Mouse (Mus musculus) limb, embryonic 12.5 days (tissue): Measurements from ENCODE around the gene Brat1. TPM values are rescaled to one million over a fixed set of nuclear protein-coding genes. Genes with fewer than 3 reads are reported as not detected.

ENCODE experiments used
- ATAC-seq: fragments of 200-750 bp; cut with Nextera tagmentation; 2 replicates; pipeline ENCODE4 v1.8.0; 2017; ENCODE audit warnings: low read depth, moderate TSS enrichment; ENCODE audit not compliant: insufficient number of reproducible peaks, insufficient read depth, low FRiP score, low TSS enrichment
- H3K27ac ChIP-seq: fragments of 300-500 bp; sonication (generic); 2 replicates; pipeline ENCODE4 v1.5.1; 2016; ENCODE audit warnings: mild to moderate bottlenecking, moderate library complexity
- H3K27me3 ChIP-seq: fragments of 300-500 bp; sonication (generic); 2 replicates; pipeline ENCODE4 v1.6.1; 2016; ENCODE audit warnings: mild to moderate bottlenecking, moderate library complexity
- H3K36me3 ChIP-seq: fragments of 300-500 bp; sonication (generic); 2 replicates; pipeline ENCODE4 v1.6.1; 2016; ENCODE audit warnings: mild to moderate bottlenecking, moderate library complexity
- H3K4me1 ChIP-seq: fragments of 300-500 bp; sonication (generic); replicated peaks from 2 replicates; pipeline ENCODE4 v1.6.1; 2016
- H3K4me2 ChIP-seq: fragments of 300-500 bp; sonication (generic); 2 replicates; pipeline ENCODE4 v1.6.1; 2016; ENCODE audit warnings: mild to moderate bottlenecking, moderate library complexity
- H3K4me3 ChIP-seq: fragments of 300-500 bp; sonication (generic); replicated peaks from 2 replicates; pipeline ENCODE4 v1.5.1; 2016; ENCODE audit warnings: mild to moderate bottlenecking
- H3K9ac ChIP-seq: fragments of 300-500 bp; sonication (generic); replicated peaks from 2 replicates; pipeline ENCODE4 v1.6.1; 2016; ENCODE audit warnings: mild to moderate bottlenecking, moderate library complexity
- H3K9me3 ChIP-seq: fragments of 300-500 bp; sonication (generic); 2 replicates; pipeline ENCODE4 v1.6.1; 2016; ENCODE audit warnings: mild to moderate bottlenecking, moderate library complexity
- WGBS: fragments of 180-500 bp; shearing (Covaris S2); methylation state at CpG from one replicate; pipeline ENCODE4 v1.1.7; 2016; 5-methylcytosine and 5-hydroxymethylcytosine counted together
- polyA plus RNA-seq: library from polyadenylated mRNA; unstranded; fragments of >200 nt; fragmentation: Nextera tagmentation; extraction: Ambion mirVana; gene quantifications from 2 replicates; pipeline ENCODE4 v1.2.1, GENCODE M21; 2016

The Brat1 gene
- polyA plus RNA-seq, 1 experiment from 2014 or later = 22.4 TPM

DNA sequence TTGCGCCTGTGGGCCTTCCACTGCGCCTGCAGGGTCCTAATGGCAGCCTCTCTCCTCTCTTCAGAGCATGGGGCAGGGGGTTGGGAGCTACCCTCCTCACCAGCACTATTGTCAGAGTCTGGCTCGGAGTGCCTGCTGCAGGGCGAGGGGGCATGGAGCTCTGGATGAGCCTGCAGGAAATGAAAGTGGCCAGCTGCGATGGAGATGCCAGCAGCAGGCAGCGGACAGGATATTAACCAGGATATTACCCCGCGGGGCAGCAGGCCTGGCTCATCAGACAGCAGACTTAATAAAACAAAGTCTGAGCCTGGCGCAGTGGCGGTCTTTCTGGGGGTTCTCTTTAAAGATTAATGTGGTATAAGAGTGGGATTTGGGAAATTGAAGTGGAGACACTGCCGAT lies 29.7 kb upstream of the Brat1 start:
- H3K4me1 ChIP-seq = 0 out of 2 replicates have a peak, but pooled peaks cover 5% of the 10 kb centered on the region
- H3K36me3 ChIP-seq = peaks cover 80% of the 10 kb centered on the region
- no peak; the same call in 1 of the 2 replicates for ATAC-seq
- no peak overlapping the region for H3K9ac ChIP-seq
- H3K9me3 ChIP-seq = no peaks in the 10 kb centered on the region
- 63% methylated on average over 11 of the region's 11 CpGs for WGBS
- H3K27me3 ChIP-seq = no peaks in the 10 kb centered on the region
- no peak overlapping the region for H3K4me3 ChIP-seq
- peak overlapping the region; percentile 59; the same call in 1 of the 2 replicates for H3K27ac ChIP-seq
- H3K4me2 ChIP-seq = no peak overlapping the region

GRCm38 (mm10) chr5:140675640-140676039 lies 29.2 kb upstream of the Brat1 start:
- peaks cover 75% of the 10 kb centered on the region for H3K36me3 ChIP-seq

DNA sequence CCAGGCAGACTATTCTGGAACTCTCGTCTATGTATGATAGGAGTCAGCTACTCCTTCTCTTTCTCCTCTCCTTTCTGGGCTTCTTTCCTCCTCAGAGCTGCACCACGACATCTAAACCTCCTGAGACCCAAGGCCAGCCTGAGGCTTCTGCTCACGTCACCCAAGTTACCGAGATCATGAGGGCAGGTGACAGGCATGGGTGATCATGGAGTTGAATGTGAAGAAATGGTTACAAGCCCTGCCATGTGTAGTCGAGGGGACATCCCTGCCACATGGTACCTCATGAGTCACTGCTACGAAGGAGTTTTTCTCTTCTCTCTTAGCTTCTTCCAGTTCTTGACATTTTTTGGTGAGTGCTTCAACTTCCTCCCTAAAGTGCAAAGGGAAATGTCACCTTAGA lies 27.7 kb upstream of the Brat1 start:
- Histone ChIP-seq H3K9ac (no peak overlapping the region), H3K4me1 (0 out of 2 replicates have a peak, but pooled peaks cover 5% of the 10 kb centered on the region), H3K36me3 (peaks cover 68% of the 10 kb centered on the region), H3K4me3 (no peak overlapping the region), H3K9me3 (no peaks in the 10 kb centered on the region), H3K27me3 (no peaks in the 10 kb centered on the region), H3K27ac (no peak overlapping the region), H3K4me2 (no peak overlapping the region)
- 92% methylated on average over 6 of the region's 6 CpGs for WGBS
- ATAC-seq = no peak

More at GRCm38 (mm10) chr5:140675640-140676039, 29.2 kb upstream of the Brat1 start:
- no peak overlapping the region for H3K4me2 ChIP-seq
- no peak overlapping the region for H3K9ac ChIP-seq
- ATAC-seq = no peak
- H3K27me3 ChIP-seq = no peaks in the 10 kb centered on the region
- H3K9me3 ChIP-seq = no peaks in the 10 kb centered on the region
- H3K4me1 ChIP-seq = 0 out of 2 replicates have a peak, but pooled peaks cover 5% of the 10 kb centered on the region
- H3K4me3 ChIP-seq = no peak overlapping the region
- 76% methylated on average over 11 of the region's 11 CpGs for WGBS
- peak overlapping the region; percentile 59 for H3K27ac ChIP-seq

- Histone ChIP-seq H3K4me2 (no peak overlapping the region), H3K4me1 (0 out of 2 replicates have a peak, but pooled peaks cover 1% of the 10 kb centered on the region), H3K9ac (no peak overlapping the region), H3K27me3 (no peaks in the 10 kb centered on the region), H3K36me3 (peaks cover 60% of the 10 kb centered on the region), H3K4me3 (no peak overlapping the region), H3K27ac (no peak overlapping the region), H3K9me3 (no peaks in the 10 kb centered on the region)
- WGBS = 84% methylated on average over 6 of the region's 6 CpGs
- ATAC-seq = no peak
Measured at GRCm38 (mm10) chr5:140680051-140680450, 24.8 kb upstream of the Brat1 start.

DNA sequence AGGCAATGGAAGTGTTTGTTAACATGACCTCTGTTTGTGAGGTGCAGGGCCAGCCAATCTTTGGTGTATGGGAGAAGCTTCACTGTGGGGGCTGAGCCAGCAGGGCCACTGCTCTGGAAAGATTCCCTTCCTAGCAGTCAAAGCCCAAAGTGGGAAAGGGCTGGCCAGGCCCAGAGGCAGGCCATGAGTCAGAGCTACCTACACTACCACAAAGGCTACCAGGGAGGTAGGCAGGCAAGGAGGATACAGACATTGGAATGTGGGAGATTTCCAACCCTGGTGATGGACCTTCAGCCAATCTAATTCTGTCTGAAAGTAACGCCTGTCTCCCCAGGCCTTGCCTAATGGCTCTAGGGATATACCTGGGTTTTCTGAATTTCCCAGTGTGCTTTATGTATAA lies 23.9 kb upstream of the Brat1 start:
- Histone ChIP-seq H3K4me3 (no peak overlapping the region), H3K9ac (no peak overlapping the region), H3K36me3 (peaks cover 60% of the 10 kb centered on the region), H3K27me3 (no peaks in the 10 kb centered on the region), H3K4me2 (no peak overlapping the region), H3K9me3 (no peaks in the 10 kb centered on the region), H3K4me1 (no peaks in the 10 kb centered on the region), H3K27ac (no peak overlapping the region)
- no peak for ATAC-seq
- 88% methylated on average over 1 of the region's 1 CpGs for WGBS

DNA sequence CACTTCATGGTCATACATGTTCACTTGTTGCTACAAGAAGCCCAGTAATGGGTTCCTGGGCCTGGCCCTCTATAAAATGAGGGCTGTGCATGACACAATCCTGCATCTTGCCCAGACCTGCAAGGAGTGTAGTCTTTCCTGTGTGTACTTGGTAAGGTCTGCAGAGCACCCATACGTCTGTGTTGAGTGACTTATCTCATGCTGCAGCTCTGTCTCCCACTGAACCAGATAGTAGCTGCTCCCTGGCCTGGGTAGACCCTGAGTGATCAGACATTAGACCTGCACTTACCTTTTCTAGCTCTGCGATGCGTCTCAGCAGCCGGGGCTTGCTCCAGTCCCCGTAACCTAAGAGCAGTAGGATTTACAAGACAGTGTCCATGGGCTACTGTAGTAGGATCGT lies 22.7 kb upstream of the Brat1 start:
- Histone ChIP-seq H3K27ac (no peak overlapping the region), H3K4me2 (no peak overlapping the region), H3K9me3 (no peaks in the 10 kb centered on the region), H3K4me3 (no peak overlapping the region), H3K36me3 (peaks cover 60% of the 10 kb centered on the region), H3K27me3 (no peaks in the 10 kb centered on the region), H3K9ac (no peak overlapping the region), H3K4me1 (no peaks in the 10 kb centered on the region)
- 93% methylated on average over 6 of the region's 6 CpGs for WGBS
- no peak for ATAC-seq

GRCm38 (mm10) chr5:140684343-140685148 lies 20.3 kb upstream of the Brat1 start:
- peaks cover 64% of the 10 kb centered on the region for H3K36me3 ChIP-seq
- no peak for ATAC-seq
- WGBS = 69% methylated on average over 16 of the region's 16 CpGs

GRCm38 (mm10) chr5:140688434-140688833 lies 16.4 kb upstream of the Brat1 start:
- H3K9me3 ChIP-seq = no peaks in the 10 kb centered on the region
- ATAC-seq = no peak
- H3K36me3 ChIP-seq = peaks cover 82% of the 10 kb centered on the region
- 69% methylated on average over 3 of the region's 3 CpGs for WGBS
- H3K27me3 ChIP-seq = no peaks in the 10 kb centered on the region
- no peaks in the 10 kb centered on the region for H3K4me1 ChIP-seq
- no peak overlapping the region for H3K27ac ChIP-seq
- no peak overlapping the region for H3K4me2 ChIP-seq
- no peak overlapping the region for H3K4me3 ChIP-seq
- no peak overlapping the region for H3K9ac ChIP-seq

More at GRCm38 (mm10) chr5:140684343-140685148, 20.3 kb upstream of the Brat1 start:
- Histone ChIP-seq H3K4me1 (no peaks in the 10 kb centered on the region), H3K4me2 (no peak overlapping the region), H3K4me3 (no peak overlapping the region), H3K9me3 (no peaks in the 10 kb centered on the region), H3K27ac (no peak overlapping the region), H3K9ac (no peak overlapping the region), H3K27me3 (no peaks in the 10 kb centered on the region)

- Histone ChIP-seq H3K9me3 (no peaks in the 10 kb centered on the region), H3K27ac (no peak overlapping the region), H3K9ac (no peak overlapping the region), H3K4me3 (no peak overlapping the region), H3K4me1 (peaks cover 5% of the 10 kb centered on the region), H3K4me2 (no peak overlapping the region), H3K27me3 (no peaks in the 10 kb centered on the region), H3K36me3 (peaks cover 70% of the 10 kb centered on the region)
- 85% methylated on average over 7 of the region's 7 CpGs for WGBS
- no peak for ATAC-seq
Measured at GRCm38 (mm10) chr5:140695987-140696386, 8.8 kb upstream of the Brat1 start.

GRCm38 (mm10) chr5:140699776-140700175 lies 5.0 kb upstream of the Brat1 start:
- Histone ChIP-seq H3K27me3 (no peaks in the 10 kb centered on the region), H3K4me3 (no peak overlapping the region), H3K9ac (no peak overlapping the region), H3K36me3 (peaks cover 41% of the 10 kb centered on the region), H3K4me2 (no peak overlapping the region), H3K9me3 (no peaks in the 10 kb centered on the region), H3K4me1 (peaks cover 22% of the 10 kb centered on the region), H3K27ac (no peak overlapping the region)
- WGBS = 89% methylated on average over 9 of the region's 9 CpGs
- no peak for ATAC-seq

GRCm38 (mm10) chr5:140701661-140702060 lies 3.1 kb upstream of the Brat1 start:
- Histone ChIP-seq H3K4me3 (peak overlapping the region; percentile 81), H3K9ac (peak overlapping the region; percentile 85), H3K4me2 (peak overlapping the region; percentile 85), H3K27me3 (no peaks in the 10 kb centered on the region), H3K27ac (peak overlapping the region; percentile 90), H3K4me1 (peaks cover 32% of the 10 kb centered on the region), H3K36me3 (peaks cover 26% of the 10 kb centered on the region), H3K9me3 (no peaks in the 10 kb centered on the region)
- WGBS = under 1% methylated on average over 25 of the region's 25 CpGs
- ATAC-seq = no peak
